Mouse (Mus musculus) MEL (cell line): ENCODE data around the gene Fgfr2.
A peak's percentile ranks its signal among the peaks of the same experiment; 100 is the strongest.

Experiments
- CTCF ChIP-seq, 3 experiments: IDR thresholded peaks in 2 of 3; conservative IDR thresholded peaks in 1 of 3; 2 replicates each; pipeline ENCODE4 v1.5.1; 2011 to 2012; ENCODE audit warnings: low read length in 3 of 3, low read depth in 2 of 3, mild to moderate bottlenecking in 2 of 3, improper control_type of control experiment in 1 of 3, inconsistent platforms in 1 of 3, mixed read lengths in 1 of 3, moderate library complexity in 1 of 3; ENCODE audit not compliant: control insufficient read depth in 1 of 3, insufficient read depth in 1 of 3, poor library complexity in 1 of 3, severe bottlenecking in 1 of 3
- E2F4 ChIP-seq: IDR thresholded peaks from 2 replicates; pipeline ENCODE4 v1.6.1; 2011; ENCODE audit warnings: low read depth, low read length, improper control_type of control experiment, borderline replicate concordance
- EP300 ChIP-seq, 2 experiments: IDR thresholded peaks; 2 replicates each; pipeline ENCODE4 v1.6.1; 2011; ENCODE audit warnings: improper control_type of control experiment in 2 of 2, low read length in 2 of 2, low read depth in 1 of 2, mild to moderate bottlenecking in 1 of 2
- NRF1 ChIP-seq: IDR thresholded peaks from 2 replicates; pipeline ENCODE4 v1.6.1; 2014; ENCODE audit warnings: low read depth, mild to moderate bottlenecking, inconsistent platforms, low read length, improper control_type of control experiment, moderate library complexity; ENCODE audit not compliant: poor library complexity, insufficient read depth, severe bottlenecking
- TAL1 ChIP-seq: IDR thresholded peaks from 2 replicates; pipeline ENCODE4 v1.6.1; 2012; ENCODE audit warnings: mild to moderate bottlenecking, inconsistent platforms, low read length, moderate library complexity, mixed read lengths
- ZKSCAN1 ChIP-seq: IDR thresholded peaks from 2 replicates; pipeline ENCODE4 v1.6.1; 2012; ENCODE audit warnings: low read depth, mild to moderate bottlenecking, inconsistent platforms, low read length, improper control_type of control experiment, moderate library complexity
- ZNF384 ChIP-seq: IDR thresholded peaks from 2 replicates; pipeline ENCODE4 v1.6.1; 2012; ENCODE audit warnings: low read depth, mild to moderate bottlenecking, inconsistent platforms, low read length, improper control_type of control experiment

GRCm38 (mm10) chr7:130605111-130605510, 2518.0 kb downstream of the Fgfr2 start:
- TF ChIP-seq ZNF384 (no peak), EP300 (IDR thresholded peaks at IDR 0.05; ENCODE audit: low read depth in 1 of 2, low read length in 2 of 2) (no peak), E2F4 (no peak), CTCF (IDR thresholded peaks at IDR 0.05 in 2 of 3, conservative IDR thresholded peaks at IDR 0.05 in 1 of 3; ENCODE audit: control insufficient read depth in 1 of 3, insufficient read depth in 1 of 3, low read depth in 2 of 3, low read length in 3 of 3, poor library complexity in 1 of 3, severe bottlenecking in 1 of 3) (peak; percentile 69 to 90 (median 81)), ZKSCAN1 (no peak), NRF1 (no peak), TAL1 (no peak)
